Mouse (Mus musculus) retina, postnatal 1 day (tissue): Measurements from ENCODE around the gene Zg16.
"Not testable (repeated sequence)": the region's sequence is repeated elsewhere in the genome, so short reads cannot be mapped to it uniquely, and the experiment has no call there.

Source experiments
- DNase-seq: peaks from one replicate; pipeline ENCODE4 v3.0.0-alpha.2; 2012

Gene Zg16

DNA sequence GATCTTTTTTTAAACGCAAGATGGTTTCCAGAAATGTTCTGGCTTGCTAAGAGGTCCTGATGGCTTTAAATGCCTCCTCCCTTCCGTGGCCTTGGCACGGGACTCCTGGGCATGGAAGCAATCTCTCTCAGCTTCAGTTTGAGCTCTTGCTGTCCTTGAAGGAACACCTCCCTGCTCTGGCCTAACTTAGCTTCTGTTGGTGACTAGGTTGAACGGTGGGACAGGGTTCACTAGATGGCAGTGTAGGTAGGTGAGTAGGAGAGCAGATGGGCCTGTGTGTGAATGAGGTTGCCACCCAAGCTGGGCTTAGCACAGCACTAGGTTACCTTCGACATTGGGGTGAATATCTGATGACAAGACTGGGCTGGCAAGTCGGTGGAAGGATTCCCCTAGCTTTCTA is 16.8 kb upstream of the Zg16 start:
- DNase-seq, result no peak

DNA sequence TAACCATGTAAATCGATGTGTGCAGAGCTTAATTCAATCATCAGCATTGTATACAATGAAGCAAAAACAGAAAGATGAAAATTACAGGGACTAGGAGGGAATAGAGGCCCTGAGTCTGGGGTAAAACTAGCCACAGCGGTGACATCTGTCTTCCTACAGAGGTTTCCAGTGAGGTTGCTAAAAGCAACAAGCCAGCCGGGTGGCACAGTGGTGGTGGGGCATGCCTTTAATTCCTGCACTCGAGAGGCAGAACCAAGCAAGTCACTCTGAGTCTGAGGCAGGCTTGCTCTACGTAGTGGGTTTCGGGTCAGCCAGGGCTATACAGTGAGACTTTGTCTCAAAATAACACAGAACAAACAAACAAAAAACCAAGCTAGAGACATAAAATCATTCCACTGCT is 15.0 kb upstream of the Zg16 start:
- no peak for DNase-seq

DNA sequence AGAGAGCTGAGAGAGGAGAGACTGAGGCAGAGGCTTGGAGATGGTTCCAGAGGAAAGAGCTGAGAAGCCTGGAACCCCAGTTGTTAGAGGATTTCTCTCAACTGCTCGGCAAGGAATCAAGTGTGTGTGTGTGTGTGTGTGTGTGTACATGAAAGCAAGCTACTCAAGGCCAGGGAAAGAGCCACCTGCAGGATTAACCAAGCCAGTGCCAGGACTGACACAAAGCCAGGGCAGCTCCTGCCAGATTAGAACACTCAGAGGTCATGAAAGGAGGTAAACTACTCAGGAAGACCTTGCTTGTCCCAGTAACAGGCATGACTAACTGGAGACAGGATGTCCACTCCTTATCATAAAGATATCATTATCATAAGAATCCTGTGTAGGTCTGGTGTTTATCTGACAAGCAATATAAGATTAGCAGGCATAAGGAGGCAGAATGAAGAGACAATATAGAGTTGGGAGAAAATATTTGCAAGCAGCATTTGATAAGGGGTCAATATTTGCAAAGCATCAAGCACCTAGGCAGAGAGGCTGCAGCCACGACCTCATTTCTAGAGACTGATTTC is 14.4 kb upstream of the Zg16 start:
- no peak for DNase-seq

DNA sequence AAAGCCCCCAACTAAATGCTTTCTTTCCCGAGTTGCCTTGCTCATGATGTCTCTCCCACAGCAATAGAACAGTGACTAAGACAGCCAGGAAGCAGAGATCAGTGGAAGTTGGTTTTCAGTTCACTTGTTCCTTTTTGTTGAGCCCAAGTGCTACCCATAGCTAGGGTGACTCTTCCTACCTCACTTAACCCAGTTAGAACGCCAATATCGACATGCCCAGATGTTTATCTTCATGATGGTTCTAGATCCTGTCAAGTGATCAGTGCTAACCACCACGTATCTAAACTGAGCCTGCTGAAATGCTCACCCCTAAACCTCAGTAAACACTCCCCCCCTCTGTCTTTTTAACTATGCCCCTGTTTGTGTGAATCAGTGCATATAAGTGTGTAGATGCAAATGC is 12.4 kb upstream of the Zg16 start:
- no peak for DNase-seq

DNA sequence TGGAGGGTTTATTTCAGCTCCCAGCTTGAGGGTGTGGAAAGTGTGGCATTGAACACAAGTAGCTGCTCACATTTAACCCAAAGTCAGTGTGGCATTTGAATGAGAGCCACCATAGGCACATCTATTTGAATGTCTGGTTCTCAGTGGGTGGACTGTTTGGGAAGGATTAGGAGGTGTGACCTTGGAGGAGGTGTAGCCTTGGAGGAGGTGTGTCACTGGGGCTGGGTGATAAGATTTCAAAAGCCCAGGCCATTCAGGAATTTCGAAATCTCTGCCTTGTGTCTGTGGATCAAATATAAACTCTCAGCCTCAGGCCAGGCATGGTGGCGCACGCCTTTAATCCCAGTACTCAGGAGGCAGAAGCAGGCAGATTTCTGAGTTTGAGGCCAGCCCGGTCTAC is 11.8 kb upstream of the Zg16 start:
- DNase-seq, result no peak

DNA sequence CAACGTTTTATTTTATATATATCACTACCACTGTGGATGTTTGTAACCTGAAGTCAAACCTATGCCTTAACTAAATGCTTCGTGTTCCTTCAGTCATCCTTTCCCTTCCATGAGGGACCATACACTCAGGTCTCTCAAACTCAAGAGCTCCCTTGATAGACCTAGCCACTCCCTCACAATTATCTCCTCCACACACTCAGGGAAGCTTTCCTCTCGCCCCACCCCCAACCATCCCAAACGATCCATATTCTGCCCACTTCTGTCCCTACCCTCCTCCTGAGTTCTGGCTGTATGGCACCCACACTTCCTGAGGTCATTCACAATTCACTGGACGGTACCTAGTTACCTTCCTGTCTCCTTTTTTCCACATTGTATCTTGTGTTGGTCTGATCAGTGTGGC is 11.4 kb upstream of the Zg16 start:
- DNase-seq, result no peak

DNA sequence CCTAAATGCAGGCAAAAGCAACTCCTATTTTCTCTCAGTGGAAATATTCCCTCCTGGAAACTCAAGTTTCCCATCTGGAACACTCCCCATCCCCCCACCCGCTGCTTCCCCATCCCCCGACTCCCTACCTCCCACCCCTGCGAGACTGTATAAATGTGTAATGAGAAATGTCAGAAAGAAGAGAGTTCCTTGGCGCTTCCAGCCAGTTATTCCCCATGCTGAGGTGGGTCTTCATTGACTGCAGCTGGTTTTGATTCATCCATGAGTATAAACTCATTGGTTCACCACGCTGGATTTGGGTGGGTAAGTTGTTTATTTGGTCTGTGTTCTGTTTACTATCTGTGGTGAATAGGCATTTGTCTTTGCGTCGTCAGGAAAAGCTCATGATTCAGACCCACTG is 9.3 kb upstream of the Zg16 start:
- no peak for DNase-seq

DNA sequence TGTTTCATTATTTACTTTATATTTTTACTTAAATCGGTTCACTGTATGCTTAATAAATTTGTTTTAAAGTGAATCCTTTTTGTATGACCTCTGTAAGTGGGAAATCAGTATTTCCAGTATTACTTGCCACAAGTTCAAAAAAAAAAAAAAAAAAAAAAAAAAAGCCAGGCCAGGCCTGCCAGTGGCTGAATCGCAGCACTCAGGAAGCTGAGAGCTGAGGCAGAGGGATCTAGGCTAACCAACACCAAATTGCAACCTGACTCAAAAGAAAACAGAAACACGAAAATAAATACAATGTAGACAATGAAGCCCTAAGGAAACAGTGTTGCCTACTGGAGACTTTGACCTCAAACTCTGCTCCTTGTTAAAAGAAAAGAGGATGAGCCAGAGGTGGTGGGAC is 6.8 kb upstream of the Zg16 start:
- DNase-seq, result no peak

DNA sequence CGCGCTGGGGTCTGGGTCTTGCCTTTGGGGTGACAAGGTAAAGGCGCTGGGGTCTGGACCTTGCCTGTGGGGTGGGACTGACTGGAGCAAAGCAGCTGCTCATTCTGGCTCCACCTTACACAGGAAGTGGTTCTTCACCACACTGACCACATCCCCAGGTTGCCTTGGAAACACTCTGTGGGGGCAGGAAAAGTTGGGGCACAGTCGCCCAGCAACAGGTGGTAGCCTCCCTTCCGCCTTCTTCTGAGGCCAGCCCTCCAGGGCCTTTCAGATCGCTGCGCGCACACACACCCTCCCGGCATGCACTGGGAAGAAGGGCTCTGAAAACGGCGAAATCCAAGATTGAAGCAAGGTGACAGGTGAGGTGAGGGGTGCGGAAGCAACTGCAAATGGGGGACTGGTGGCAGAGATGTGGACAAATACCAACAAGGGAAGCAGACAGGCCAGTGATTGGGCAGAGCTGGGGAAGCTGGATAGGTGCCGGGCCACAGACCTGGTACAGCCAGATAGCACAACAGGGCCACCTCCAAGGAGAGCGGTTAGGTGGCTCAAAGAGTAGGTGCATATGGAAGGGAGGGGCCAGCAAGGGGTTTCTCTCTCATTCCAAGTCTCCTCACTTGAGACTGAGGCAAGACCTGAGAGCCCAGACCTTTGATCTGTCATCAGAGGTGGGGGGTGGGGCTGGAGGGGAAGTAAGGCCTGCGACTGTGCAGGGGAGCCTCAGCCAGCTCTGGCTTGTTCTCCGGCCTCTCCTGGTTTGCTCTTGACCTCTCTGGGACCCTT is 4.2 kb upstream of the Zg16 start, which contains the start of gene AI467606:
TSS of gene AI467606 (plus strand) at position 246 of the 783 bp plus-strand sequence.
- no peak for DNase-seq

DNA sequence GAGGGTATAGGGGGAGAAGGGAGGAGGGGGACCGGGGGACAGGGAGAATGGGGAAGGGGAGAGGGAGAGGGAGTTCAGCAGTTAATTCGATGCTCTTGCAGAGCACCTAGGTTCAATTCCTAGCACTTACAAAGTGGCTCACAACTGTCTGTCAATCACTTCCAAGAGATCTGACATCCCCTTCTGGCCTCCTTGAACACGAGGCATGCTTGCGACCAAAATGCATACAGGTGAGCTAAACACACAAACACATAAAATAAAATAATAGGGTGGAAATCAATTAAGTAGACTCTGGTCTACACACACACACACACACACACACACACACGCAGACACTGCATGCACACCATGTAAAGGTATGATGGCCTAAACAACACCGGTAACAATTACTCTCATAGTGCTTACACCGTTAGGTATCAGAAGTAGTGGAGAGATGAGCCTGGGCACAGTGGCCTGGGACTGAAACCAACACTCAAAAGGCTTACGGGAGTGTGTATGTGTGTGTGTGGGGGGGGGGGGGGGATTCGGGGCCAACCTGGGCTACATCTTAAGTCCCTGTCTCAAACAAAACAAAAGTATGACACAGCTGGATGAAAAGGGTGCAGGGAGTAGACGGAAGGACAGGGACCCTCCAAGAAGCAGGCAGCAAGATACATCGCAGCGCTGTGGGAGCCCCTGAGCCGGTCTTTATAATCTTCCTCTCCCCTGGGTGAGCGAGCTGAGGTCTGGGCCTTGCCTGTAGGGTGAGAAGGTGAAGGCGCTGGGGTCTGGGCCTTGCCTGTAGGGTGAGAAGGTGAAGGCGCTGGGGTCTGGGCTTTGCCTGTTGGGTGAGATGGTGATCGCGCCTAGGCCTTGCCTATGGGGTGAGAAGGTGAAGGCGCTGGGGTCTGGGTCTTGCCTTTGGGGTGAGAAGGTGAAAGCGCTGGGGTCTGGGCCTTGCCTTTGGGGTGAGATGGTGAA is 3.3 kb upstream of the Zg16 start:
- no peak for DNase-seq

DNA sequence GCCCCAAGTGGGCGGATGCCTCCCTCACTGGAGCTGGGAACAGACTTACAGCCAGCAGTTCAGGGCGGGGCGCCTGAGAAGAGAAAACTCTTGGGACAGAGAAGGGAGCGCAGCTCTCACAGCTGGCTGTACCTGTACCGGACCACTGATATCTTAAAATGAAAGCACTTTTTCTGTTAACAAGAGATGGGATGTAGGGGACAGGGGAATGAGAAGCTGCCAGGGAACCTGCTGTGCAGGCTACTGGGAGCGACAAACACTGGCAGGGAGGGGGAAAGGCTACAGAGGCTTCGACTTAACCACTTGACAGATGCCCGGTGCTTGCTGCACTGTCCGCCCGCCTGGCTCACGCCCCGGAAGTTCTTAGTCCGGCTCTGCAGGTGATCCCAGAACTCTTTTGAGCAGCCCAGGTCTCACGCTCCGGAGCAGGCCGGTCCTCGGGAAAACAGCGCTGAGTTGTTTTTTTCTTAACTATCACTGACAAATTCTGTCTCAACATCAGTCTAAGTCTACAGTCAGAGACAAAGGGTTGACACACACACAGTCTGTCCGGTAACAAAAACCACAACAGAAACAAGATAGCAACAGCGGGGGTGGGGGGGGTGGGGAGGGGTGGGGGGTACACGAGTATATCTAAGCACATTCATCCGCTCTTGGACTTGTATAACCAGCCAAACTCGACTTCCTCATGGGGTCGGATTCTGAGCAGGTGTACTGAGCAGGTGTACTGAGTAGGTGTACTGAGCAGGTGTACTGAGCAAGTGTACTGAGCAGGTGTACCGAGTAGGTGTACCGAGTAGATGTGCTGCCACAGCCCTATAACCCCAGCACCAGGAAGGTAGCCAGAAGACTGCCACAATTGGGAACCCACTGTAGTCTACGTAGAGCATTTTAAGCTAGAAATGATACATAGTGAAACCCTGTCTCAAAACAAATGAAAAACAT is 2.0 kb upstream of the Zg16 start:
- peak; percentile 47 for DNase-seq

DNA sequence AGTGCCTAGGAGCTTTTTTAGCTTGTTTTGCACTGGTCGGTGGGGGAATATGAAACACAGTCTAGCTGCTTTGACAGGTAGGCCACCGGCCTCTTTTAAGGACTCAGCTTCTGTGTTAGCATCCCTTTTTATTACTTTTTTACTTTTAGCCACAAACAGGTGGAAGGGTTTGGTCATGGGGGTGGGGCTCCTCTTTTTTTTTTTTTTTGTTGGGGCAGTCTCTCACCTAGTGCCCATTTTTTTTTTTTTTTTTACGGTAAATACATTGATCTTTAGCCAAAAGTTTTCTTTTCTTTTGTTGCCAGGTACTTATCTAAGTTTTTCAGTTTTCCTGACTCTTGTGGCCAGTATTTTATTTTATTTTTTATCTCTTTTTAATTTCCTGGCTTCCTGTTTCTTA is 955 bp upstream of the Zg16 start:
- no peak for DNase-seq

DNA sequence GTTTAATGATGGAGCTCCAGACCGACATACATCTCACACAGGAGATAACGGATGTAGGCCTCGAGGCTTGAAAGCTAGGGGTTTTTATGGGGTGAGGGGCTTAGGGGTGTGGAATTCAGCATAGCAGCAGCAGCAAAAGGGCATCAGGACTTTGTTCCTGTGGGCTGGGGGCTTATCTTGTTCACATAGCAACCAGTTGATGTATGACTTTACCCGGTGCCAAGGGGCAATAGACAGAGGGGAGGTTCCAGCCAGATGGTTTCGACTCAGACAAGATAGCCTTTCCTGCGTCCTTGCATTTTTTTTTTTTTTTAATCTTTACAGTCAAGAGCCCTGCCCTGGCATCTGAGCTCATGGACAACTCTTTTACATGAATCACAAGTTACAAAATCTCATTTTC is 1.4 kb downstream of the Zg16 start:
- DNase-seq, result not testable (repeated sequence)

DNA sequence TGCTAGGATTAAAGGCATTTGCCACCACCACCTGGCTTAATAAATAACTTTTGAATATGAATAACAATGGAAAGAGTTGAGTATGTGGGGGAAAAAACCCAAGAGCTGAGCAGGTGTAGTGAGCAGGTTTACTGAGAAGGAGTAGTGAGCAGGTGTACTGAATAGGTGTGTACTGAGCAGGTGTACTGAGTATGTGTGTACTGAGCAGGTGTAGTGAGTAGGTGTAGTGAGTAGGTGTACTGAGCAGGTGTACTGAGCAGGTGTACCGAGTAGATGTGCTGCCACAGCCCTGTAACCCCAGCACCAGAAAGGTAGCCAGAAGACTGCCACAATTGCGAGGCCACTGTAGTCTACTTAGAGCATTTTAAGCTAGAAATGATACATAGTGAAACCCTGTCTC is 2.3 kb downstream of the Zg16 start:
- DNase-seq, result no peak

DNA sequence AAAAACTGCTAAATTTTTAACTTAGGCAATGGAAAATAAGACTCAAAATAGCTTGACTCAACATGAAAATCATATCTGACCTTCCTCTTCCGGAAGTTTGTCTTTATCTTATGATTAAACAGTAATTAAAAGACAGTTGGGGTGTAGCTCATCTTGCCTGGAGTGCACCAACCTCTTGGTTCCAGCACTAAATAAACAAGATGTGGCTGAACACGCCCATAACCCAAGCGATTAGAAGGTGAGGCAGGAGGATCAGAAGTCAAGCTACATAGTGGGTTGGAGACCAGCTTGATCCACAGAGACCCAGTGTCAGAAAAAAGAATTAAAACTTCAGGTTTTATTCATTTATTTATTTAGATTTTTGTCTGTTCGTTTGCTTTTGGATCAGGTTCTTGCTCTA is 3.4 kb downstream of the Zg16 start:
- DNase-seq, result no peak

DNA sequence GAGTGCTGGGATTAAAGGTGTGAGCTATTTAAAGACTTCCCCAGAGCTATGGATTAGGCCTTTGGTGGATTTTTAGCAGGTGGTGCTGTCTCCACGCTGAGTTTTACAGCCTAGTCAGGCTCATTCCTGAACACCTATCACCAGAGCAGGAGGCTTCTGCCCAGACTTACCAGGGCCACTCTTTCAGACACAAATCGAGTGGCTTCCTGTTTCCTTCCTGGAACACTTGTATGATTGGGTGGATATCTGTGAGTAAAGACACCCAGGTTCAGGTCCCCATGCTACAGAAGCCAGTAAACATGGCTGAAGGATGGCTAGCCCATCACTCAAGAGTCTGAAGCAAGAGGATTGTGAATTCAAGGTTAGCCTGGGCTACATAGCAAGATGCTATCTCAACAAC is 4.1 kb downstream of the Zg16 start:
- no peak for DNase-seq

DNA sequence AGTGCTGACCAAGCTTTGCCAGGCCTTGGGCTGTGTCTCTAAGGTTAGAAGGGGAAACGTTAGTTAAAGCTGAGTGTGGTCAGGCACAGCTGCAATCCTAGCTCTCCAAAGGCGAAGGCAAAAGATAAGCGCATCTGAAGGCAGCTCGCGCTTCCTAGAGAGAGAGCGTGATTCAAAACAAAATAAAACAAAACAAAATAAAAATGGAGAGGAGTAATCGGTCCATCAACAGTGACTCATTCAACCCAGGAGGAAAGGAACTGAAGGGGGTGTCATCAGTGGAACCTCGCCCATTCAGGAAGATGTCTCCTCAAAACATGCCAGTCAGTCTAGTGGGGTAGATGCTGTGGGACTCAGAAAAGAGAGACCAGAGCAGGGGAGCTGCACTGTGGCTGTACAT is 4.9 kb downstream of the Zg16 start:
- DNase-seq, result no peak

DNA sequence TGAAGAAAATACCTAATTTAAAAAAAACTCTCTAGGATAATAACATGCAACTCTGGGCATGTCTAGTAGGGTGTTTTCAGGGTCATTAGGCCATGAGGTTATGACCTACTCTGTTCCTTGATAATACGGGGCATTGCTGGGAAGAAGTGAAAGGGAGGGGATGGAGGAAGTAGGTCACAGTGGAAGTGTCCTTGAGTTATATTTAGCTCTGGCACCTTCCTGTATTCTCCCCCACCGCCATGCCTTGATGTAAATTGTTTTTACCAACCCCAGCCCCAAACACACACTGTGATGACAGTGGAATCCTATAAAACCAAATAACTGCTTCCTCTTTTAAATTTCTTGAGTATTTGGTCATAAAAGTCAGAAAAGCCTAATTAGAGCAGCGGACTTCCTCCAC is 7.1 kb downstream of the Zg16 start:
- DNase-seq, result no peak

DNA sequence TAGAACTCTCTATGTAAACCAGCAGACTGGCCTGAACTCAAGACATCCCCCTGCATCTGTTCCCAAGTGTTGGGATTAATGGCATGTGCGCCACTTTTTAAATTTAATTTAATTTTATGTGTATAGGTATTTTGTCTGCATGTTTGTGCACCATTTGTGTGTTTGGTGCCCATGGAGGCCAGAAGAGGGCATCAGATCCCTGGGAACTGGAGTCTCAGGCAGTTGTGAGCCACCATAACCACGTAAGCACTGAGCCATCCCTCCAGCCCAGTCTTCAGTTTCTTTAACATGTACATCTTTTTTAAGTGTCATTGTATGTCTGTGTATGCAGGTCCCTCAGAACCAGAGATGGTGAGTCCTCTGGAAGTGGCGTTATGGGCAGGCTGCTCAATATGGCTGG is 9.4 kb downstream of the Zg16 start:
- DNase-seq, result no peak

DNA sequence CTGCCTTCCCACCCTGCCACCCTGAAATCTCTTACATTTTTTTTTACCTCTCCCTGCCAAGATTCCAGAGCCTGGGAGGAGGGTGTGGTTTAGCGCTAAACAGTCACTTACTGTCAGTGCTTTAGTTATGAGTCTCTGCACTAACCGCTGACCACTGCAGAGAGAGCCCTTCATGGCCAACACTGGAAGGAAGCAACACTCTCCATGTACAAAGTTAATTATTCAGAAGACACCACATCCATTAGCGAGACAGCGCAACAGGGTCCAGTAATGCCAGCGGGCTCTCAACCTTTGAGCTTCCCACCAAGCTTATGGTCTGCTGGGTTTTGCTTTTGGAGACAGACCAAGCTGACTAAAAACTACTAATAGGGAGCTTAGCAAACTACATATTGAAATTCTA is 10.9 kb downstream of the Zg16 start:
- DNase-seq, result no peak

DNA sequence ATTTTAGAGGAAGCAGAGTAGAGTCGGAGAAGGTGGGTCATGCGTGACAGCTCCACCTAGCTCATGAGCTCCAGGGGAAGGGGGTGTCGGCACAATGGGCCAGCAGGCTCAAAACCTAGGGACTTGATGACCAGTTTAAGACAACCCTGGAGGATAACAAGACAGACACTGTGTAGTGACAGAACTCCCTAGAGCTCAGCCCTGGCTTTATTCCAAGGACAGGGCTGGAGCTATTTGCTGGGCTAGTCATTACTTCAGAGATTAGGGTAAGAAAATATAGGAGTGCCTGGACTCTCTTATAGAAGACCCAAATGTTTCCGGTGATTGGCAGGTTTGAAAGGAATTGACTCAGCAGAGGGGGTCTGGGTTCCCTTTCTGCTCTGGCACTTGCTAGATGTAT is 13.9 kb downstream of the Zg16 start:
- DNase-seq, result no peak

DNA sequence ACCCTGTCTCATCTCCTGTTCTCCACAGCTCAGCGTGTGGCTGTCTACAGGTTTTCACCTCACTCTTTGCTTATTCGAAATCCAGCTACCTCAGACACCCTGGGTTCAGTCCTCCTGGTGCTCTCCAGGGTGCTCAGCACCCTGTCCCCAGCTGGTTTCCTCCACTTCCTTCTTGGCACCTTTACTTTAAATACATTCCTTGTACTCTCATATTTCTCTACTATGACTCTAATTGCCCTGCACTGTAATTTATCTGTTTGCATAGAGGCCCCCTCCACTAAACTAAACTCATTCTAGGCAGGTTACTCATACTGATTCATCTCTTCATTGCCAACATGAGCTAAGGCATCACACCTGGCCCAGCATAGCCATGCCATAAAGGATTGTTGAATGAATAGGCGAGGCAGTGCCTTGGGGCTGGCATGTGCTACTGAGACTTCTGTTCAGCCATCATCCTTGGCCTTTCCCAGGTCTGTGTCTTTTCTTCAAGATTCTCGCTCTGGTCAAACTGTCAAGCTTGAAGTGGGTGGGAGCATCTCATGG is 16.2 kb downstream of the Zg16 start:
- DNase-seq, result no peak
